Mouse (Mus musculus): Measurements from ENCODE around the gene Pom121l12.

Pom121l12 gene

DNA sequence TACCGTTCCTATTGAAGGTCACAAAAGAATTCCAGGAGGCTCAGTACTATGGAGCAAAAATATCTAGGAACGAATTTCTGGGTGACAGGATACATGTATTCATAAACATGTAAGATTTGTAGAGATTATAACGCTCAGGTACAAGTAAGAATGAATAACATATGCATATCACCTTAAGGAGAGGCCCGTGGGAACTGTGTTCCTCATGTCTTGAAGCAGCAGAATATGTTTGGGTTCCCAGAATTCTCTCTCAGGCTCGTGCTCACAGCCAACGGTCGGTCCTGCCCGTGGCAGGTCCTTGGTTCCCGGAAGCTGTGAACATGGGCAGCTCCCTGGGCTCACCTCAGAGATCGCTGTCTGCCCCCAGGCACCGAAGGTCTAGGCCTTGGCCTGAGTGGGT is at the start of gene Pom121l12:
Pom121l12 (plus strand) TSS at position 301 of the 400 bp plus-strand sequence.
- in situ Hi-C loops (cut with MboI) = no loop called here

DNA sequence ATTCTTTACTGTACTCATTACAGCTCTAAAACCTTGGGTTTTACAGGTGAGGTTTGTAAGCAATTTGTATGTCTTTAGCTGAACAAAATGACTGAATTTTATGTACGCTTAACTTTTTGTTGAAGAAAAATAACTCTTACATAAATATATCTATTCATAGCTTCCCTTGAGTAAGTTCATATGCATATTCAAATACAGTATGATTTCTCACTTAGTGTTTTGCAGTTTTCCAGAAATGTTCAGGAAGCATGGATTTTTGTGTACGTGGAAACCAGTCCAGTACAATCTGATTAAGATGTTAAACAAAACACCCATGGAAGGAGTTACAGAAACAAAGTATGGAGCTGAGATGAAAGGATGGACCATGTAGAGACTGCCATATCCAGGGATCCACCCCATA is 12.8 kb downstream of the Pom121l12 start:
- in situ Hi-C loops (cut with MboI) = no loop called here

All from mature B cell (primary cell).